Mouse (Mus musculus) neural tube, embryonic 12.5 days (tissue): ENCODE measurements around the gene Kcnj10. TPM values are rescaled to one million over a fixed set of nuclear protein-coding genes. Genes with fewer than 3 reads are reported as not detected.

ENCODE experiments used
- ATAC-seq: fragments of 200-750 bp; cut with Nextera tagmentation; 2 replicates; pipeline ENCODE4 v1.8.0; 2017; ENCODE audit warnings: low read depth, mild to moderate bottlenecking, moderate TSS enrichment, moderate library complexity; ENCODE audit not compliant: low FRiP score
- H3K27ac ChIP-seq: fragments of 300-500 bp; sonication (generic); 2 replicates; pipeline ENCODE4 v1.5.1; 2016
- H3K27me3 ChIP-seq: fragments of 300-500 bp; sonication (generic); replicated peaks from 2 replicates; pipeline ENCODE4 v1.6.1; 2016; ENCODE audit warnings: mild to moderate bottlenecking
- H3K36me3 ChIP-seq: fragments of 300-500 bp; sonication (generic); 2 replicates; pipeline ENCODE4 v1.6.1; 2016; ENCODE audit warnings: mild to moderate bottlenecking
- H3K4me1 ChIP-seq: fragments of 300-500 bp; sonication (generic); 2 replicates; pipeline ENCODE4 v1.6.1; 2016
- H3K4me2 ChIP-seq: fragments of 300-500 bp; sonication (generic); replicated peaks from 2 replicates; pipeline ENCODE4 v1.6.1; 2016; ENCODE audit warnings: mild to moderate bottlenecking
- H3K4me3 ChIP-seq: fragments of 300-500 bp; sonication (generic); 2 replicates; pipeline ENCODE4 v1.5.1; 2016
- H3K9ac ChIP-seq: fragments of 300-500 bp; sonication (generic); 2 replicates; pipeline ENCODE4 v1.6.1; 2016; ENCODE audit warnings: mild to moderate bottlenecking
- H3K9me3 ChIP-seq: fragments of 300-500 bp; sonication (generic); 2 replicates; pipeline ENCODE4 v1.6.1; 2016; ENCODE audit warnings: mild to moderate bottlenecking
- WGBS: fragments of 180-500 bp; shearing (Covaris S2); methylation state at CpG from one replicate; pipeline ENCODE4 v1.1.7; 2016; 5-methylcytosine and 5-hydroxymethylcytosine counted together
- polyA plus RNA-seq: library from polyadenylated mRNA; unstranded; fragments of >200 nt; fragmentation: Nextera tagmentation; extraction: Ambion mirVana; gene quantifications from 2 replicates; pipeline ENCODE4 v1.2.1, GENCODE M21; 2016

The Kcnj10 gene
- polyA plus RNA-seq, 1 experiment from 2014 or later: 1.3 TPM

- H3K4me2 ChIP-seq: no peak overlapping the region
- no peak for ATAC-seq
- WGBS: 76% methylated on average over 10 of the region's 10 CpGs
- no peak overlapping the region for H3K4me3 ChIP-seq
- no peaks in the 10 kb centered on the region for H3K27me3 ChIP-seq
- no peaks in the 10 kb centered on the region for H3K9me3 ChIP-seq
- no peak overlapping the region for H3K27ac ChIP-seq
- H3K36me3 ChIP-seq: no peaks in the 10 kb centered on the region
- H3K4me1 ChIP-seq: peaks cover 17% of the 10 kb centered on the region
- H3K9ac ChIP-seq: no peak overlapping the region
Observed at GRCm38 (mm10) chr1:172358341-172358740, 17.3 kb downstream of the Kcnj10 start.

DNA sequence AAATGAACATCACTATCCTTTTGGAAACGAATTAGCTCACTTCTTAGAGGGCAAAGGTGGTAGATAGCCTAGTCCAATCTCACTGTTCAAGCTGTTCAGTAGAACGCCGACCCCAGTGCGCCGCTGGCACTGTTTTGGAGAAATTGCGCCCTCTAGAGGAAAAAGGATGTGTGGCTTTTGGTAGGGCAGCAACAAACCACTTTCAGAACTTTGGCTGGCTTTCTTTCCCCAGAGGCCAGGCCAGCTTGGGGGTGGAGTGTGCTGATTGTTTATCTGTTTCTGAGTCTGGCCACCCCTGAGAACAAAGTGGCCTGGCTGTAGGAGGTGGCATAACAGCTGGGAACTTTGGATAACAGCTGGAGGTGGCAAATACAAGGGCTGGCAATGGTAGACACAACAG is 23.7 kb downstream of the Kcnj10 start:
- no peak overlapping the region for H3K4me3 ChIP-seq
- 10% methylated on average over 6 of the region's 6 CpGs for WGBS
- no peak for ATAC-seq
- H3K36me3 ChIP-seq: peaks cover 5% of the 10 kb centered on the region
- H3K9me3 ChIP-seq: no peaks in the 10 kb centered on the region
- 0 out of 2 replicates have a peak, but pooled peaks cover 6% of the 10 kb centered on the region for H3K4me1 ChIP-seq
- H3K4me2 ChIP-seq: no peak overlapping the region
- H3K9ac ChIP-seq: no peak overlapping the region
- H3K27me3 ChIP-seq: no peaks in the 10 kb centered on the region
- no peak overlapping the region for H3K27ac ChIP-seq

GRCm38 (mm10) chr1:172368768-172369418 is 27.9 kb downstream of the Kcnj10 start:
- no peak overlapping the region; the same call in 1 of the 2 replicates for H3K4me2 ChIP-seq

GRCm38 (mm10) chr1:172376198-172376667 is 35.2 kb downstream of the Kcnj10 start, which contains the start of gene Pigm:
Gene Pigm, plus strand, starts transcription at chr1:172376546.
- peak; percentile 98 for ATAC-seq
- H3K4me1 ChIP-seq: peaks cover 20% of the 10 kb centered on the region
- peak within 1 kb of the TSS; percentile 100 for H3K4me2 ChIP-seq
- WGBS: under 1% methylated on average over 39 of the region's 39 CpGs
- 0 out of 2 replicates have a peak within 1 kb of the TSS, but pooled peaks have one; percentile 54 for H3K27ac ChIP-seq
- H3K27me3 ChIP-seq: no peaks in the 10 kb centered on the region
- H3K9me3 ChIP-seq: no peaks in the 10 kb centered on the region
- peak within 1 kb of the TSS; percentile 89 for H3K4me3 ChIP-seq
- peak within 1 kb of the TSS; percentile 82 for H3K9ac ChIP-seq
- H3K36me3 ChIP-seq: peaks cover 12% of the 10 kb centered on the region; the same call in 1 of the 2 replicates

More at GRCm38 (mm10) chr1:172368768-172369418, 27.9 kb downstream of the Kcnj10 start:
- H3K4me3 ChIP-seq: no peak overlapping the region
- H3K4me1 ChIP-seq: 0 out of 2 replicates have a peak, but pooled peaks cover 6% of the 10 kb centered on the region
- no peak overlapping the region for H3K27ac ChIP-seq
- no peak overlapping the region for H3K9ac ChIP-seq
- no peaks in the 10 kb centered on the region for H3K9me3 ChIP-seq
- no peak for ATAC-seq
- H3K36me3 ChIP-seq: peaks cover 13% of the 10 kb centered on the region
- 28% methylated on average over 23 of the region's 23 CpGs for WGBS
- H3K27me3 ChIP-seq: no peaks in the 10 kb centered on the region

DNA sequence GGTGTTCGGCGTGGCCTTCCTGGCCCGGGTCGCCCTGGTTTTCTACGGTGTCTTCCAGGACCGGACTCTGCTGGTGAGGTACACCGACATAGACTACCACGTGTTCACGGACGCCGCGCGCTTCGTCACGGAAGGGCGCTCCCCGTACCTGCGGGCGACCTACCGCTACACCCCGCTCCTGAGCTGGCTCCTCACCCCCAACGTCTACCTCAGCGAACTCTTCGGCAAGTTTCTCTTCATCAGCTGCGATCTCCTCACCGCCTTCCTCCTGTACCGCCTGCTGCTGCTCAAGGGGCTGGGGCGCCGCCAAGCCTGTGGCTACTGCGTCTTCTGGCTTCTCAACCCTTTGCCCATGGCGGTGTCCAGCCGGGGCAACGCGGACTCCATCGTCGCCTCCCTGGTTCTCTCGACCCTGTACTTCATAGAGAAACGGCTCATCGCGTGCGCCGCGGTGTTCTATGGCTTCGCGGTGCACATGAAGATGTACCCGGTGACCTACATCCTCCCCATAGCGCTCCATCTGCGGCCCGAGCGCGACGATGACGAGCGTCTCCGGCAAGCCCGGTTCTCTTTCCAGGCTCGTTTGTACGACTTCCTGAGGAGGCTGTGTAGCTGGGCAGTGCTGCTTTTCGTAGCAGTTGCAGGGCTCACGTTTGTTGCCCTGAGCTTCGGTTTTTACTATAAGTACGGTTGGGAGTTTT is 35.9 kb downstream of the Kcnj10 start:
- ATAC-seq: no peak
- WGBS: 2% methylated on average over 62 of the region's 62 CpGs

DNA sequence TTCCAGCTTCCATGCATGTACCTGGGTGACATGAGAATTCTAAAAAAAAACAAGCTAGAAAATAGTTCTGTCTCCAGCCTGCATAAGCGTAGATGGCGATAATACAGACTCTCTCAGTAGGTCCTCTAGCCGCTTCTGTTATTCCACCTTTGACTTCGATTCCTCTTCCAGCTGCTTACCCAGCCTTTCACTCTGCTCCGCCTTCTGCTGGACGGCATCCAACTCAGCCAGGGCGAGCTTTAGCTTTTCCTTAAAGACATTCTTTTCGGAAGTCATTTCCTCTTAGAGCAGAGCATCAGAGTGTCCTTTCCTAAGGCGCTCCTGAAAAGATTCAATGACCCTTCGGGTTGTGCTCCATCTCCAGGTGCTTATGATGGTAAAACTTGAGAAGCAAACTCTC is 39.1 kb downstream of the Kcnj10 start:
- Histone ChIP-seq H3K9ac (no peak overlapping the region), H3K36me3 (peaks cover 20% of the 10 kb centered on the region), H3K27me3 (no peaks in the 10 kb centered on the region), H3K9me3 (no peaks in the 10 kb centered on the region), H3K4me3 (no peak overlapping the region), H3K4me1 (peaks cover 20% of the 10 kb centered on the region), H3K4me2 (no peak overlapping the region), H3K27ac (no peak overlapping the region)
- ATAC-seq: no peak
- whole genome bisulfite sequencing: 86% methylated on average over 10 of the region's 10 CpGs

More for the DNA sequence above, 35.9 kb downstream of the Kcnj10 start:
- Histone ChIP-seq H3K27ac (0 out of 2 replicates have a peak overlapping the region, but pooled peaks have one; percentile 54), H3K36me3 (peaks cover 17% of the 10 kb centered on the region), H3K9ac (peak overlapping the region; percentile 82), H3K27me3 (no peaks in the 10 kb centered on the region), H3K4me1 (peaks cover 20% of the 10 kb centered on the region), H3K4me3 (peak overlapping the region; percentile 89), H3K4me2 (peak overlapping the region; percentile 100), H3K9me3 (no peaks in the 10 kb centered on the region)

- WGBS: 95% methylated on average over 1 of the region's 1 CpGs
- Histone ChIP-seq H3K36me3 (peaks cover 20% of the 10 kb centered on the region), H3K27ac (no peak overlapping the region), H3K4me2 (no peak overlapping the region), H3K4me1 (peaks cover 17% of the 10 kb centered on the region), H3K4me3 (no peak overlapping the region), H3K9me3 (no peaks in the 10 kb centered on the region), H3K9ac (no peak overlapping the region), H3K27me3 (no peaks in the 10 kb centered on the region)
- no peak for ATAC-seq
Observed at GRCm38 (mm10) chr1:172382090-172382489, 41.1 kb downstream of the Kcnj10 start.

- Histone ChIP-seq H3K27me3 (no peaks in the 10 kb centered on the region), H3K27ac (no peak overlapping the region), H3K36me3 (0 out of 2 replicates have a peak, but pooled peaks cover 2% of the 10 kb centered on the region), H3K4me2 (no peak overlapping the region), H3K4me3 (no peak overlapping the region), H3K9ac (no peak overlapping the region), H3K9me3 (no peaks in the 10 kb centered on the region), H3K4me1 (peaks cover 10% of the 10 kb centered on the region)
- WGBS: 75% methylated on average over 5 of the region's 5 CpGs
- no peak for ATAC-seq
Observed at GRCm38 (mm10) chr1:172387246-172387645, 46.2 kb downstream of the Kcnj10 start.

GRCm38 (mm10) chr1:172390769-172391168 is 49.8 kb downstream of the Kcnj10 start:
- Histone ChIP-seq H3K4me3 (no peak overlapping the region), H3K4me1 (peaks cover 11% of the 10 kb centered on the region), H3K27ac (no peak overlapping the region), H3K27me3 (no peaks in the 10 kb centered on the region), H3K9ac (no peak overlapping the region), H3K4me2 (no peak overlapping the region), H3K36me3 (no peaks in the 10 kb centered on the region), H3K9me3 (no peaks in the 10 kb centered on the region)
- WGBS: 71% methylated on average over 1 of the region's 1 CpGs
- no peak for ATAC-seq

DNA sequence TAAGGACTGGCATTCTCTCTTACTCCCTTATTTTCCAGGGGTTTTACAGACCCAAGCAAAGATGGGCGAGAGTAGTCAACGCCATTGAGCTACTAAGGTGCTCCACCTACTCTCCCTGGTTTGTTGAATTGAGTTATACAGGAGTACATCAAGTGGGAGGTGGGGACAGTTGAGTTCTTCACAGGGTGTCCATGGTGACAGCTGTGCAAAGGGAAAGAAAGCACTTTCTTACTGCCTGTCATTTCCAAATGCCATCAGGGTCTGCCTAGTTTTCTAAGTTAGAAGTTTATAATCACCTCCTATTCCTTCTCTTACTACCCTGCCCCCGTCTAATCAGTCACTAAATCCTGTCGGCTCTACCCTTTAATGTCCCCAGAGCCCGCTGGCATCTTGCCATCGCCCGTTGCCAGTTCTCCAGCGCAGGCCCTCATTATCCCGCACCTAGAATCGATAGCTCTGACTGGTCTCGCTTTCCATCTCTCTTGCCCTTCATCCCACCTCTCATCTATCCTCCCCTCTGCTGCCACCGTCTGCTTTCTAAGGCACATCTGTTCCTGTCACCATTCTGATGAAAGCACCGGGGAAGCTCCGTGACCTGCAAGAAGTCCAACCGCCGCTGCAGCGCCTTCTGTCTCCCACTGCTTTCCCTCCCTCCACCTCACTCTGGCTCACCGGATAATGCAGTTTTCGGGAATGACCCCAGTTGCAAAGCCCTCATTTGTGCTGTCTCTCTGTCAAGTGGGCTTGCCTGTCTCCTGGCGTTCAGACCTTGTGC is 51.0 kb downstream of the Kcnj10 start:
- 22% methylated on average over 20 of the region's 20 CpGs for WGBS
- Histone ChIP-seq H3K27ac (no peak overlapping the region), H3K4me3 (0 out of 2 replicates have a peak overlapping the region, but pooled peaks have one; percentile 7), H3K27me3 (no peaks in the 10 kb centered on the region), H3K36me3 (no peaks in the 10 kb centered on the region), H3K4me2 (peak overlapping the region; percentile 49), H3K9ac (peak overlapping the region; percentile 42; the same call in 1 of the 2 replicates), H3K4me1 (peaks cover 11% of the 10 kb centered on the region), H3K9me3 (no peaks in the 10 kb centered on the region)
- peak; percentile 71 for ATAC-seq

GRCm38 (mm10) chr1:172392643-172393170 is 51.7 kb downstream of the Kcnj10 start:
- H3K9ac ChIP-seq: no peak overlapping the region
- H3K9me3 ChIP-seq: no peaks in the 10 kb centered on the region
- H3K4me1 ChIP-seq: peaks cover 11% of the 10 kb centered on the region
- no peaks in the 10 kb centered on the region for H3K27me3 ChIP-seq
- WGBS: 85% methylated on average over 2 of the region's 2 CpGs
- no peak for ATAC-seq
- H3K27ac ChIP-seq: no peak overlapping the region
- no peaks in the 10 kb centered on the region for H3K36me3 ChIP-seq
- H3K4me3 ChIP-seq: no peak overlapping the region
- H3K4me2 ChIP-seq: no peak overlapping the region
